Mouse (Mus musculus) layer of hippocampus, adult 9-10 months (tissue): ENCODE data around the gene Rad9a.

ENCODE experiments used
- DNase-seq: peaks from one replicate; pipeline ENCODE4 v3.0.0; 2022; ENCODE audit warnings: low spot score

Gene Rad9a

DNA sequence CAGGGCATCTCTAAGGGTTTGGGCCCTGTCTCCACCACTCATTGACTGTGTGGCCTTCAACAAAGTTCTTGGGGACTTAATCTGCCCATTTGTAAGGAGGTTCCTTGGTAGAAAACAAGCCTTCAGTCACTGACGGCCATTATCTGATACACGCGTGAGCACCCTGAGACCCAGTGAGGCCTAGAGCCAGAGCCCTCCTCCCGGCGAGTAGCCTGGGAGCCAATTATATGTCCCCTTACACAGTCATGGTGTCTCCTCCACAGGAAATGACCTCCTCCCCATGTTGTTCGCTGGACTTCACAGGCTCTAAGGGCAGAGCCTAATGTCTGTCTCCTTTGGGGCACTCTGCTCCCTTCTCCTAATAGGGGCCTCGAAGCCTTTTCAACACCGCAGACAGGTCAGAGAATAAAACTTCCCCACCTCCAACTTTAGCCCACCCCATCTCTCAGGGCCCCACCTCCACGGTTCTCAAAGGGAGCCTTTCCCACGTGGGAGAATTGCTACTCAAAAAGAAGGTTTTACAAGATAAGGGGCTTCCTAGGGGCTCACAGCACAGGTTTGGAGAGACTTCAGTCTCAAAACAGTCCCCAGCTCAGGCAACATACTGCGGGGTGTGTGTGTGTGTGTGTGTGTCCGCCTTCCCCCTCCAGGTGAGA lies 55.0 kb downstream of the Rad9a start:
- no peak for DNase-seq

DNA sequence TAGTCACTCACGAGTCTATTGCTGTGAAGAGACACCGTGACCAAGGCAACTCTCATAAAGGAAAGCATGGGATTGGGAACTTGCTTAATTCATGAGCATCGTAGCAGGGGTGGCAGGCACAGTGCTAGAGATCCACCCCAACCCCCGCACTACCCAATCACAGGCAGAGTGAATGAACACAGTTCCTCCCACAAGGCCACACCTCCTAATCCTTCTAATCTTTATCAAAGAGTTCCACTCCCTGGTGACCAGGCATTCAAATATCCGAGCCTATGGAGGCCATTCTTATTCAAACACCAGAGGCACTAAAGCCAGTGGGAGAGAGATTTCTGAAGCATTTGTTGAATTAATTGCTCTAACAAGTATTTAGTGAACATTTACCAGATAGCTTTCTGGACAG lies 55.5 kb downstream of the Rad9a start:
- no peak for DNase-seq
